Mouse (Mus musculus): ENCODE measurements around the gene Flrt2.

The Flrt2 gene

GRCm38 (mm10) chr12:95737571-95737970, 45.5 kb downstream of the Flrt2 start:
- DNase-seq = no peak

- DNase-seq = no peak
These were observed 46.0 kb downstream of the Flrt2 start for GRCm38 (mm10) chr12:95738031-95738430.

GRCm38 (mm10) chr12:95738491-95739135, 46.6 kb downstream of the Flrt2 start:
- DNase-seq = no peak

- DNase-seq = no peak
These were observed 47.7 kb downstream of the Flrt2 start for GRCm38 (mm10) chr12:95739739-95740138.

- DNase-seq = no peak
These were observed 49.3 kb downstream of the Flrt2 start for GRCm38 (mm10) chr12:95741296-95741695.

GRCm38 (mm10) chr12:95744307-95744706, 52.3 kb downstream of the Flrt2 start:
- no peak for DNase-seq

- no peak for DNase-seq
These were observed 55.0 kb downstream of the Flrt2 start for GRCm38 (mm10) chr12:95746856-95747579.

GRCm38 (mm10) chr12:95748760-95749159, 56.7 kb downstream of the Flrt2 start:
- DNase-seq = no peak

GRCm38 (mm10) chr12:95749248-95749647, 57.2 kb downstream of the Flrt2 start:
- DNase-seq = no peak

- no peak for DNase-seq
These were observed 67.3 kb downstream of the Flrt2 start for GRCm38 (mm10) chr12:95759212-95759746.

GRCm38 (mm10) chr12:95765255-95765654, 73.2 kb downstream of the Flrt2 start:
- no peak for DNase-seq

GRCm38 (mm10) chr12:95769041-95769440, 77.0 kb downstream of the Flrt2 start:
- DNase-seq = no peak

GRCm38 (mm10) chr12:95770251-95770650, 78.2 kb downstream of the Flrt2 start:
- DNase-seq = no peak

GRCm38 (mm10) chr12:95790146-95790545, 98.1 kb downstream of the Flrt2 start:
- no peak for DNase-seq

- no peak for DNase-seq
These were observed 124.6 kb downstream of the Flrt2 start for GRCm38 (mm10) chr12:95816660-95817059.

All from liver (tissue).